Mouse (Mus musculus) forebrain, postnatal 0 days (tissue): ENCODE measurements around the gene Gm44805. TPM values are rescaled to one million over a fixed set of nuclear protein-coding genes. Genes with fewer than 3 reads are reported as not detected.

Source experiments
- ATAC-seq: fragments of 200-750 bp; cut with Nextera tagmentation; 2 replicates; pipeline ENCODE4 v1.8.0; 2017; ENCODE audit warnings: mild to moderate bottlenecking, moderate library complexity
- DNase-seq: peaks from one replicate; pipeline ENCODE4 v3.0.0-alpha.2; 2015
- H3K27ac ChIP-seq: fragments of 300-500 bp; sonication (generic); 2 replicates; pipeline ENCODE4 v1.5.1; 2014; ENCODE audit warnings: low read depth, mild to moderate bottlenecking, antibody characterized with exemption, low read length, moderate library complexity, mixed read lengths
- H3K27me3 ChIP-seq: fragments of 300-500 bp; sonication (generic); 2 replicates; pipeline ENCODE4 v1.6.1; 2014; ENCODE audit warnings: mild to moderate bottlenecking, low read length, mixed read lengths; ENCODE audit not compliant: insufficient read depth
- H3K36me3 ChIP-seq: fragments of 300-500 bp; sonication (generic); 2 replicates; pipeline ENCODE4 v1.6.1; 2014; ENCODE audit warnings: mild to moderate bottlenecking, moderate library complexity; ENCODE audit not compliant: insufficient read depth
- H3K4me1 ChIP-seq: fragments of 300-500 bp; sonication (generic); 2 replicates; pipeline ENCODE4 v1.6.1; 2014; ENCODE audit warnings: antibody characterized with exemption; ENCODE audit not compliant: insufficient read depth
- H3K4me2 ChIP-seq: fragments of 300-500 bp; sonication (generic); 2 replicates; pipeline ENCODE4 v1.6.1; 2014; ENCODE audit warnings: low read depth, mild to moderate bottlenecking, moderate library complexity
- H3K4me3 ChIP-seq: fragments of 300-500 bp; sonication (generic); 2 replicates; pipeline ENCODE4 v1.5.1; 2014; ENCODE audit warnings: low read depth, low read length, mixed read lengths
- H3K9ac ChIP-seq: fragments of 300-500 bp; sonication (generic); 2 replicates; pipeline ENCODE4 v1.6.1; 2014; ENCODE audit warnings: mild to moderate bottlenecking
- H3K9me3 ChIP-seq: fragments of 300-500 bp; sonication (generic); 2 replicates; pipeline ENCODE4 v1.6.1; 2016; ENCODE audit warnings: low read length
- CTCF ChIP-seq: sonication (generic); IDR thresholded peaks from 2 replicates; pipeline ENCODE4 v1.5.1; 2016; ENCODE audit warnings: antibody characterized with exemption, control low read depth, low read depth
- WGBS: fragments of 180-500 bp; shearing (Covaris S2); extraction: QIAGEN DNeasy Blood & Tissue Kit; methylation state at CpG from one replicate; pipeline ENCODE4 v1.1.7; 2014; 5-methylcytosine and 5-hydroxymethylcytosine counted together
- polyA plus RNA-seq: library from polyadenylated mRNA; unstranded; fragments of >200 nt; fragmentation: Nextera tagmentation; extraction: Ambion mirVana; gene quantifications from 2 replicates; pipeline ENCODE4 v1.2.1, GENCODE M21; 2015
- total RNA-seq: library from RNA; depleted of rRNA; stranded (reverse); fragments of >200 nt; gene quantifications from 2 replicates; pipeline ENCODE4 v1.2.3, GENCODE M21; 2014

The Gm44805 gene
- total and polyA plus RNA-seq, 2 experiments from 2014 or later: not detected

- Histone ChIP-seq H3K36me3 (peaks cover 6% of the 10 kb centered on the region), H3K9ac (no peak overlapping the region), H3K27me3 (no peaks in the 10 kb centered on the region), H3K4me3 (no peak overlapping the region), H3K4me1 (no peaks in the 10 kb centered on the region), H3K9me3 (no peaks in the 10 kb centered on the region), H3K4me2 (no peak overlapping the region), H3K27ac (peak overlapping the region; percentile 9; the same call in 1 of the 2 replicates)
- 63% methylated on average over 12 of the region's 12 CpGs for WGBS
- ATAC-seq (no peak), DNase-seq (no peak)
- TF ChIP-seq CTCF: no peak
Measured at GRCm38 (mm10) chr7:19700299-19701068, 19.3 kb upstream of the Gm44805 start.

- DNase-seq (no peak), ATAC-seq (no peak)
- no peak for TF ChIP-seq CTCF
- Histone ChIP-seq H3K9ac (no peak overlapping the region), H3K36me3 (peaks cover 6% of the 10 kb centered on the region), H3K4me2 (no peak overlapping the region), H3K27me3 (no peaks in the 10 kb centered on the region), H3K4me1 (no peaks in the 10 kb centered on the region), H3K27ac (no peak overlapping the region), H3K9me3 (no peaks in the 10 kb centered on the region), H3K4me3 (no peak overlapping the region)
- 82% methylated on average over 4 of the region's 4 CpGs for WGBS
Measured at GRCm38 (mm10) chr7:19699827-19700148, 18.6 kb upstream of the Gm44805 start.

GRCm38 (mm10) chr7:19698907-19699826, 17.9 kb upstream of the Gm44805 start, which contains the start of gene Apoe:
Gene Apoe (minus strand): TSS chr7:19699188.
- DNase-seq (peak; percentile 67), ATAC-seq (peak; percentile 77)
- no peaks in the 10 kb centered on the region for H3K4me1 ChIP-seq
- H3K4me3 ChIP-seq: peak within 1 kb of the TSS; percentile 34
- peaks cover 6% of the 10 kb centered on the region for H3K36me3 ChIP-seq
- peak; percentile 11; the same call in 1 of the 2 replicates for TF ChIP-seq CTCF
- 1% methylated on average over 20 of the region's 20 CpGs for WGBS
- peak within 1 kb of the TSS; percentile 50 for H3K27ac ChIP-seq
- H3K9ac ChIP-seq: peak within 1 kb of the TSS; percentile 44
- H3K9me3 ChIP-seq: no peaks in the 10 kb centered on the region
- peak within 1 kb of the TSS; percentile 53 for H3K4me2 ChIP-seq
- no peaks in the 10 kb centered on the region for H3K27me3 ChIP-seq

GRCm38 (mm10) chr7:19697949-19698906, 17.0 kb upstream of the Gm44805 start:
- ATAC-seq: no peak
- no peaks in the 10 kb centered on the region for H3K4me1 ChIP-seq

GRCm38 (mm10) chr7:19696336-19696873, 15.2 kb upstream of the Gm44805 start:
- Histone ChIP-seq H3K9me3 (no peaks in the 10 kb centered on the region), H3K4me2 (no peak overlapping the region), H3K27ac (no peak overlapping the region), H3K9ac (no peak overlapping the region), H3K4me3 (no peak overlapping the region), H3K27me3 (no peaks in the 10 kb centered on the region), H3K36me3 (peaks cover 6% of the 10 kb centered on the region; the same call in 1 of the 2 replicates), H3K4me1 (no peaks in the 10 kb centered on the region)
- no peak for TF ChIP-seq CTCF
- 97% methylated on average over 34 of the region's 34 CpGs for WGBS
- ATAC-seq: no peak
- no peak for DNase-seq

More at GRCm38 (mm10) chr7:19697949-19698906, 17.0 kb upstream of the Gm44805 start:
- Histone ChIP-seq H3K4me2 (peak overlapping the region; percentile 53), H3K27me3 (no peaks in the 10 kb centered on the region), H3K36me3 (peaks cover 6% of the 10 kb centered on the region), H3K4me3 (peak overlapping the region; percentile 34), H3K27ac (peak overlapping the region; percentile 50), H3K9me3 (no peaks in the 10 kb centered on the region), H3K9ac (peak overlapping the region; percentile 44)
- no peak for DNase-seq
- TF ChIP-seq CTCF: peak; percentile 39
- WGBS: 3% methylated on average over 28 of the region's 28 CpGs

GRCm38 (mm10) chr7:19695881-19696280, 14.7 kb upstream of the Gm44805 start:
- no peak overlapping the region for H3K4me3 ChIP-seq
- H3K36me3 ChIP-seq: peaks cover 6% of the 10 kb centered on the region; the same call in 1 of the 2 replicates
- WGBS: 96% methylated on average over 6 of the region's 6 CpGs
- H3K4me2 ChIP-seq: no peak overlapping the region
- H3K27ac ChIP-seq: no peak overlapping the region
- TF ChIP-seq CTCF: no peak
- no peaks in the 10 kb centered on the region for H3K27me3 ChIP-seq
- no peaks in the 10 kb centered on the region for H3K9me3 ChIP-seq
- H3K9ac ChIP-seq: no peak overlapping the region
- DNase-seq (no peak), ATAC-seq (no peak)
- no peaks in the 10 kb centered on the region for H3K4me1 ChIP-seq
